Mouse (Mus musculus) embryonic facial prominence, embryonic 14.5 days (tissue): Measurements from ENCODE around the gene Adm. TPM values are rescaled to one million over a fixed set of nuclear protein-coding genes. Genes with fewer than 3 reads are reported as not detected.

Experiments used
- ATAC-seq: fragments of 200-750 bp; cut with Nextera tagmentation; 2 replicates; pipeline ENCODE4 v1.8.0; 2017; ENCODE audit warnings: low read depth, moderate number of reproducible peaks, moderate TSS enrichment
- DNase-seq: peaks from one replicate; pipeline ENCODE4 v3.0.0-alpha.2; 2015; ENCODE audit warnings: low spot score
- H3K27ac ChIP-seq: fragments of 300-500 bp; sonication (generic); replicated peaks from 2 replicates; pipeline ENCODE4 v1.5.1; 2014; ENCODE audit warnings: low read depth, mild to moderate bottlenecking, low read length, moderate library complexity
- H3K27me3 ChIP-seq: fragments of 300-500 bp; sonication (generic); replicated peaks from 2 replicates; pipeline ENCODE4 v1.6.1; 2014; ENCODE audit warnings: low read length; ENCODE audit not compliant: control insufficient read depth, insufficient read depth
- H3K36me3 ChIP-seq: fragments of 300-500 bp; sonication (generic); 2 replicates; pipeline ENCODE4 v1.6.1; 2014; ENCODE audit warnings: low read length, mixed read lengths; ENCODE audit not compliant: control insufficient read depth, insufficient read depth
- H3K4me1 ChIP-seq: fragments of 300-500 bp; sonication (generic); 2 replicates; pipeline ENCODE4 v1.6.1; 2014; ENCODE audit warnings: antibody characterized with exemption, low read length; ENCODE audit not compliant: control insufficient read depth, insufficient read depth
- H3K4me2 ChIP-seq: fragments of 300-500 bp; sonication (generic); 2 replicates; pipeline ENCODE4 v1.6.1; 2014; ENCODE audit warnings: low read depth, mild to moderate bottlenecking, low read length, moderate library complexity, mixed read lengths
- H3K4me3 ChIP-seq: fragments of 300-500 bp; sonication (generic); 2 replicates; pipeline ENCODE4 v1.5.1; 2014; ENCODE audit warnings: low read depth, mild to moderate bottlenecking, low read length
- H3K9ac ChIP-seq: fragments of 300-500 bp; sonication (generic); 2 replicates; pipeline ENCODE4 v1.6.1; 2014; ENCODE audit warnings: low read depth, mild to moderate bottlenecking, low read length, moderate library complexity, mixed read lengths
- H3K9me3 ChIP-seq: fragments of 300-500 bp; sonication (generic); 2 replicates; pipeline ENCODE4 v1.6.1; 2016; ENCODE audit warnings: low read length; ENCODE audit not compliant: control insufficient read depth
- WGBS: fragments of 180-500 bp; shearing (Covaris S2); extraction: QIAGEN DNeasy Blood & Tissue Kit; methylation state at CpG from one replicate; pipeline ENCODE4 v1.1.7; 2014; 5-methylcytosine and 5-hydroxymethylcytosine counted together
- polyA plus RNA-seq: library from polyadenylated mRNA; unstranded; fragments of >200 nt; fragmentation: Nextera tagmentation; extraction: Ambion mirVana; gene quantifications from 2 replicates; pipeline ENCODE4 v1.2.1, GENCODE M21; 2014

Gene Adm
- polyA plus RNA-seq, 1 experiment from 2014 or later: 3.8 TPM

- 0 out of 2 replicates have a peak, but pooled peaks cover 3% of the 10 kb centered on the region for H3K4me1 ChIP-seq
- no peaks in the 10 kb centered on the region for H3K9me3 ChIP-seq
- H3K27ac ChIP-seq: no peak overlapping the region
- no peak overlapping the region for H3K4me2 ChIP-seq
- no peak overlapping the region for H3K4me3 ChIP-seq
- no peak overlapping the region for H3K9ac ChIP-seq
- WGBS: 100% methylated on average over 1 of the region's 1 CpGs
- no peaks in the 10 kb centered on the region for H3K36me3 ChIP-seq
- ATAC-seq (no peak), DNase-seq (no peak)
- H3K27me3 ChIP-seq: no peaks in the 10 kb centered on the region
Measured at GRCm38 (mm10) chr7:110606906-110607305, 20.6 kb upstream of the Adm start.

GRCm38 (mm10) chr7:110613381-110614132 is 13.9 kb upstream of the Adm start:
- Histone ChIP-seq H3K27me3 (no peaks in the 10 kb centered on the region), H3K4me1 (peaks cover 10% of the 10 kb centered on the region), H3K4me2 (peak overlapping the region; percentile 90), H3K27ac (peak overlapping the region; percentile 97), H3K4me3 (peak overlapping the region; percentile 92), H3K9me3 (no peaks in the 10 kb centered on the region), H3K9ac (peak overlapping the region; percentile 92), H3K36me3 (no peaks in the 10 kb centered on the region)
- WGBS: 5% methylated on average over 17 of the region's 17 CpGs
- DNase-seq (no peak), ATAC-seq (no peak)

- Histone ChIP-seq H3K9me3 (no peaks in the 10 kb centered on the region), H3K4me3 (peak within 1 kb of the TSS; percentile 92), H3K4me1 (peaks cover 10% of the 10 kb centered on the region), H3K4me2 (peak within 1 kb of the TSS; percentile 90), H3K36me3 (no peaks in the 10 kb centered on the region), H3K9ac (peak within 1 kb of the TSS; percentile 92), H3K27ac (peak within 1 kb of the TSS; percentile 97), H3K27me3 (no peaks in the 10 kb centered on the region)
- ATAC-seq (peak; percentile 93), DNase-seq (peak; percentile 90)
- 0% methylated on average over 13 of the region's 127 CpGs for WGBS
Measured at GRCm38 (mm10) chr7:110614133-110615063, 13.1 kb upstream of the Adm start, which contains the start of gene Sbf2. Gene Sbf2, minus strand, starts transcription at chr7:110614922.

- peaks cover 10% of the 10 kb centered on the region for H3K4me1 ChIP-seq
- WGBS: under 1% methylated on average over 18 of the region's 20 CpGs
- peak; percentile 13 for ATAC-seq
- no peaks in the 10 kb centered on the region for H3K27me3 ChIP-seq
- H3K27ac ChIP-seq: peak overlapping the region; percentile 97
- H3K4me2 ChIP-seq: peak overlapping the region; percentile 90
- peak overlapping the region; percentile 92 for H3K4me3 ChIP-seq
- no peaks in the 10 kb centered on the region for H3K36me3 ChIP-seq
- DNase-seq: peak; percentile 83
- peak overlapping the region; percentile 92 for H3K9ac ChIP-seq
- no peaks in the 10 kb centered on the region for H3K9me3 ChIP-seq
Measured at GRCm38 (mm10) chr7:110615151-110615631, 12.3 kb upstream of the Adm start.

GRCm38 (mm10) chr7:110615792-110616191 is 11.7 kb upstream of the Adm start:
- Histone ChIP-seq H3K27ac (peak overlapping the region; percentile 97; the same call in 1 of the 2 replicates), H3K4me1 (peaks cover 10% of the 10 kb centered on the region), H3K4me3 (peak overlapping the region; percentile 92), H3K9ac (peak overlapping the region; percentile 92; the same call in 1 of the 2 replicates), H3K27me3 (no peaks in the 10 kb centered on the region), H3K36me3 (no peaks in the 10 kb centered on the region), H3K9me3 (no peaks in the 10 kb centered on the region), H3K4me2 (peak overlapping the region; percentile 90)
- DNase-seq: no peak
- ATAC-seq: no peak
- 15% methylated on average over 11 of the region's 11 CpGs for WGBS

- no peak for DNase-seq
- Histone ChIP-seq H3K4me1 (0 out of 2 replicates have a peak, but pooled peaks cover 4% of the 10 kb centered on the region), H3K4me3 (no peak overlapping the region), H3K4me2 (no peak overlapping the region), H3K9ac (no peak overlapping the region), H3K9me3 (no peaks in the 10 kb centered on the region), H3K27me3 (no peaks in the 10 kb centered on the region), H3K27ac (no peak overlapping the region), H3K36me3 (no peaks in the 10 kb centered on the region)
- ATAC-seq: no peak
- 36% methylated on average over 9 of the region's 9 CpGs for WGBS
Measured at GRCm38 (mm10) chr7:110619086-110619611, 8.3 kb upstream of the Adm start.

- 60% methylated on average over 2 of the region's 2 CpGs for WGBS
Measured at GRCm38 (mm10) chr7:110624067-110624466, 3.4 kb upstream of the Adm start.

GRCm38 (mm10) chr7:110624961-110625360 is 2.5 kb upstream of the Adm start:
- Histone ChIP-seq H3K4me3 (no peak overlapping the region), H3K9me3 (no peaks in the 10 kb centered on the region), H3K4me2 (no peak overlapping the region), H3K27me3 (peaks cover 53% of the 10 kb centered on the region), H3K36me3 (no peaks in the 10 kb centered on the region), H3K27ac (no peak overlapping the region), H3K4me1 (peaks cover 30% of the 10 kb centered on the region), H3K9ac (no peak overlapping the region)
- 80% methylated on average over 13 of the region's 13 CpGs for WGBS
- DNase-seq (no peak), ATAC-seq (no peak)

More at GRCm38 (mm10) chr7:110624067-110624466, 3.4 kb upstream of the Adm start:
- Histone ChIP-seq H3K4me3 (no peak overlapping the region), H3K4me1 (peaks cover 27% of the 10 kb centered on the region), H3K4me2 (no peak overlapping the region), H3K27ac (no peak overlapping the region), H3K36me3 (no peaks in the 10 kb centered on the region), H3K9me3 (no peaks in the 10 kb centered on the region), H3K27me3 (peaks cover 44% of the 10 kb centered on the region), H3K9ac (no peak overlapping the region)
- ATAC-seq (no peak), DNase-seq (no peak)
